Mouse (Mus musculus) T-helper 1 cell (primary cell): Measurements from ENCODE around the gene Cd207.
"Not testable (repeated sequence)": the region's sequence is repeated elsewhere in the genome, so short reads cannot be mapped to it uniquely, and the experiment has no call there.

Experiments
- in situ Hi-C: fragments of 300-600 bp; cut with MboI, MseI; formaldehyde crosslinking; loops from one replicate; pipeline ENCODE4 v1.15.1; 2025; ENCODE audit warnings: high pct_unique_total_duplicates

The Cd207 gene

DNA sequence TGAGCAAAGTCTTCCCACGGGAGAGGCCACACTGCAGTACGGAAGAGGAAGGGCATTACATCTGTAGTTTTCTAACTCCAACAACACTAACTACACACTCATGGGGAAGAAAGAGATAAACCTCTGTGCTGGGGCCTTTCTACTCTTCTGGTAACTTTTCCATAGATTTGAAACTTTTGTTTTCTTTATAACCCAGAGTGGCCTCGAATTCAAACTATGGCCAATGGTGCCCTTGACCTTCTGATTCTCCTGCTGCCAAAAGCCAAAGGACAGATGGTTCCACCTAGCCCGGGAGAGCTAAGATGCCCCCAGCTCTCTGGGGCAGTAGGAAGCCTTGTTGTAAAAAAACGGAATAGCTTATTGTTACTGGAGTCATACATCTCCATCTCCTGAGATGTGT, 22.3 kb upstream of the Cd207 start:
- in situ Hi-C loops: loop anchor here (5.0 kb wide), 1 partner anchor 32 kb away; no protein-coding TSS in a partner anchor

DNA sequence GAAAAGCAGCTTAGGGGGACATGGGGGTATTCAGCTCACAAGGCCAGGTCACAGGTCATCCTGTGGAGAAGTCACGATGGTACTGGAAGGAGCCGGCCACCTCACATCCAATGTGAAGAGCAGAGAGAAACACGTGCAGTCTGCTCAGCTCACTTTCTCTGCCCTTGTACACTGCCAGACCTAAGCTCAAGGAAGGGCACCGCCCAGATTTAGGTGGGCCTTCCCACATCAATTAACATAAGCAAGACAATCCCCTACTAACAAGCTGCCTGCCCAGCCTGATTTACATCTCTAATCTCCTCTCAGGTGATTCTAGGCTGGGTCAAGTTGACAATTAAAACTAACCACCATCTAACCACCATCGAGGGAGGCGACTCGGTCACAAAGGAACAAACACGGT, 20.3 kb upstream of the Cd207 start:
- in situ Hi-C loops: loop anchor here (5.0 kb wide), 1 partner anchor 34 kb away; no protein-coding TSS in a partner anchor

DNA sequence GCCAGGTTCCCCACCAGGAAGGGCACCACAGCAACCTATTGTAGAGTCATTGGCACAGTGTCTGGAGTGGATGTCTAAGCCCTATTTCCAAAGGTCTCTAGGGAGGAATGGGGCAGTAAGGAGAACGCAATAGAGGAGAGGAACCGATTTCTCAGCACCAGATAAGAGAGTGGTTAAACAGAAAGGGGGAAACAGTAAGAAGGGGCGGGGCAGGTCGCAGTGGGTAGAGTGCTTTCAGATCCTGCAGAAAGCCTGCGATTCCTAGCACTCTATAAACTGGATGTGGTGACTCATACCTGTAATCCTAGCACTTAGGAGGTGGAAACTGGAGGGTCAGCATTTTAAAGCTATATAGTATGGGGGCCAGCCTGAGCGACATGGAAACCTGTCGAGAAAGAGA, 19.0 kb upstream of the Cd207 start:
- in situ Hi-C loops: loop anchor here (5.0 kb wide), 1 partner anchor 36 kb away; no protein-coding TSS in a partner anchor

DNA sequence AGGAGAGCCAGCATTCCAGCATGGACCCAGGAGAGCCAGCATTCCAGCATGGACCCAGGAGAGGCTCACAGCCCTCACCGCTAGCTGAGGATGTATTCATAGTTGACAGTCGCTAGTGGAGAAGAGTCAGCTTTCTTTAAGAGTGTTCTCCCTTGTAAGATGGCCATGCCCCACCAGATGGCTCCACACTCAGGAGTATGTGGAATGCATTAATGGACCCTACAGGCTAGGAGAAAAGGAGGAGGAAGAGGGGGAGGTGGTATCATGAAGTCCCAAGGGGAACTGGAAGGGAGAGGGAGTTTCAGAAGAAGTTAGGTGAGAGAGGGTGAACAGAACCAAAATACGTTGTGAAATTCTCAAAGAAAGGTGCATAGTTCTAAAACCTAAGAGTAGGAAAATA, 18.1 kb upstream of the Cd207 start:
- in situ Hi-C loops: loop anchor here (5.0 kb wide), 1 partner anchor 37 kb away; no protein-coding TSS in a partner anchor

DNA sequence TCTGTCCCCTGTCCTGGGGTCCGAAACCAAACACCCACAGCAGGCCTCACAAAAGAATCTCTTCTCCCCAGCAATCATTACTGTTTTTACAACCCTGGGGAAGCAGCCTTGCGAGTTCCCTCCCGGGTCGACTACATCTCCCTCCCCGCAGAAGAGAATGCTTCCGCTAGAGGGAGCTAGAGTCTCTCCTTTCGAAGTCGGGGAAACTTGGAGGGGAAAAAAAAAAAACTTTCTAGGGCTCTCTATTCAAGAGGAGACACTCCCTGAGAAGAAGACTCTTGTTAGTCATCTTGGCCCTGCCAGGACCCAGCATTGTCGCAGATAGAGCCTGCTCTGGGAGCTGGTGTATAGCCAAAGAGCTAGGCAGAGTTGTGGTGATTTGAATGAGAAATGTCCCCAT, 16.2 kb upstream of the Cd207 start:
- in situ Hi-C loops: no loop called here

DNA sequence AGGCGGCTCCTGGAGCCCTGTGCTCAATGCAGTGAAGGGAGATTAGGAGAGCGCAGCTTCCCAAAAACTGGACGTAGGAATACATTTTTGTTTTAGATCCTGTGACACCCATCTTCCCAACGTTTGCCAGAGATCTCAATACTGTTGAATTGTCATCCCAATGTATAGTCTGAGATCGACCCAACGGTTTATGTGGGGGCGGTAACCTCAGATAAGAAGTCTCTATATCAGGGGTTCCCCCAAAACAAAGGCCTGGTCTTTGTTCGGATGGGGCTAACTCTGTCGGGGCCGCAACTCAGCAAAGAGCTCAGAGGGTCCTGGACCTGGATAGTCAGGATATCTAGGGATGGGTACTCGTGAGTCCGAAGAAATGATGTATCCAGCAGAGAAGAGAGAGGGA, 15.3 kb upstream of the Cd207 start:
- in situ Hi-C loops: no loop called here

DNA sequence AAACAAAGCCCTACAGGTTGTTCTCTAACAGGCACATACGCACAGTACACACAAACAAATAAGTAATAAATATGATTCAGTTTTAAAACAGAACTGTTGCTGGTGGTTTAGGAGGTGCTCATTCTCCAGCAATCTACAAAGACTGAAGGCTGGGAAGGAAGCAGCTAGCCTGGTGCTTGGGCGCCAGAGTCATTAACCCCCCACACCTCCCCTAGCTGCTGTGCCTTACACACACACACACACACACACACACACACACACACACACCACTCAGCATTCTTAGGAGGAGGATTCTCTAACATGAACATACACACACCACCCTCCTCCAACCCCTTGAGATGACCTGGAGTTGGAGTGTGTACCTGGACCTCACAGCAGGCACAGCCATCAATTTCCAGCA, 13.3 kb upstream of the Cd207 start:
- in situ Hi-C loops: no loop called here

DNA sequence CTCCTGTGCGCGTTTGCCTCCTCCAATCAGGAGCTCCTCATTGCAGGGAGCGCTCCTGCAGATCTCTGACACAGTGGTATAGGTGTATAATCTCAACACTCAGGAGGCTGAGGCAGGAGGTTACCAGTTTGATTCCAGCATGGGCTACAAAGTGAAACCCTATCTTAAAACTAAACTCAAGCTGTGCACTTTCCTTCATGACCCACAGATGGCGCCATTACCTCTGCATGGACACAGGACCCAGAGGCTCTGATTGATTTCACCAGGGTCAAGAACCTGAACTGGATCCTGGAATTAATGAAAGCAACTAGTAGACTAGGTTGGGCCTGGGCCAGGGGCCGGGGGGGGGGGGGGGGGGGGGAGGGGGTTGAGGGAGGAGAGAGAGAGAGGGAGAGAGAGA, 12.6 kb upstream of the Cd207 start:
- in situ Hi-C loops: no loop called here

DNA sequence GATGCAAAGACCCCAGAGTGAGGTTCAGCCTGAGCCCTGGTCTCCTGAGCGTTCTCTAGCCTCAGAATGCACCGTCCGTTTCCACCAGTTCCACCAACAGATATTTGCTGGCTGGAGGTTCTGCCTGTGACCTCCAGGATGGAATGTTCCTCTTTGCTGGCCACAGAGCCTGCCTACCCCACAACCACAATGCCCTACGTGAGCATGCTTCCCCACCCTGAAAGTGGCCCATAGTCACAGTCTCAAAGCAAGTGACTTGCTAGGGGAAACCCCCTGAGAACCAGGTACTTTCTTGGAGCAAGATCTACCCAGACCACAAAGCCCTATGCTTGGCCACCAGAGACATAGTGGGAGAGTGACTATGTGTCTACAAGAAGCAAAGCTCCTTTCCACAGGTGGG, 11.7 kb upstream of the Cd207 start:
- in situ Hi-C loops: loop anchor here (5.0 kb wide), 1 partner anchor 63 kb away; no protein-coding TSS in a partner anchor

DNA sequence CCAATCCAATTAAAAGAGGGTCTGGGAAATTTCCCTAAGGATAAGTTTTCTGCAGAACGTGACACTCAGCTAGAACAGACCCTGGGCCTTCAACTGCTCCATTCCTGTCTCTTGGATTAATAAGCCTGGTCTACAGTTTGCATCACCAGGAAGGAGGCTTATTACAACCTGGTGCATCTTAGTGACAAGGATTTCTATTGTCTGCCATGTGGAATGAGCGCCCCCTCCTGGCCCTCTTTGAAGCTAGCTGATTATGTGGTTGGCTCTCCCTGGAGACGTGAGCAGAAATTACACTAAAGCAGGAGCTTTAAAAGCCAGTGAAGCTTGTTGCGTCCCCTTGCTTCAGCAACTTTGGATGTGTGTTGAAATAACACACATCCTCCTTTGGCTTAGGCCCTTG, 4.3 kb downstream of the Cd207 start:
- in situ Hi-C loops: loop anchor here (5.0 kb wide), 1 partner anchor 91 kb away; no protein-coding TSS in a partner anchor

DNA sequence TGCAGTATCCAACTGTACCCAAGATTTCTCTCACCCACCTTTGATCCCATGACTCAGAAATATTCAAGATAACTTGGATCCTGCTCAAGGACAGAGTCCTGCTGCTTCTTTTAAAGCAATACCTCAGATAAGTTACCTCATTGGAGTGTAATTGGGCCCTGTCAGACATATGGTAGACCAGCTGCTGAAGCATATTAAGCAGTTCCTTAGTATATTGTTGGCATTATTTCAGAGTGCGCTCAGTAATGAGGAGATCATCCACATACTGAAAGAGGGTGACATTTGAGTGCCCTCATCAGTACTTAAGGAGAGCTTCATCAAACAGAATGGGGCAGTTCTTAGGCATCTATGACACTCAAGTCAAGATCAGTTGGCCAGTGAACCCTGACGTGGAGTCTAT, 12.6 kb downstream of the Cd207 start:
- in situ Hi-C loops: no loop called here

DNA sequence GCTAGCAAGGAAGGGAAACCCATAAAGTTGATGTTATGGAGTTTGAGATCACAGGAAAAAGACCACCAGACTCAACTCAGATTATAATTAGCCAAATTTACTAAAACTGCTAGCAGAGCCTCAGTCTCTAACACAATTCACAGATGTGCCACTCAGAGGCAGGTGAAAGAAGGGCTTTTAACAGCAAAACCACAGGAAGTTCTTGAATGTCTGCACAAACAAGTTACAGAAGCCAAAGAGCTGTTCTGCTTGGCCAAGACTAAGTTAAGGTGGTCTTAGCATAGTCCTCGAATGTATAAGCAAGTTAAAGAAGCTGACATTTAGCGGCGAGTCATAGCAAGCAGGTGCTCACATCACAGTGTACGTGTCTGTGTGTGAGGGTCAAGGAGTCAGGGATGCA, 16.8 kb downstream of the Cd207 start:
- in situ Hi-C loops: no loop called here

DNA sequence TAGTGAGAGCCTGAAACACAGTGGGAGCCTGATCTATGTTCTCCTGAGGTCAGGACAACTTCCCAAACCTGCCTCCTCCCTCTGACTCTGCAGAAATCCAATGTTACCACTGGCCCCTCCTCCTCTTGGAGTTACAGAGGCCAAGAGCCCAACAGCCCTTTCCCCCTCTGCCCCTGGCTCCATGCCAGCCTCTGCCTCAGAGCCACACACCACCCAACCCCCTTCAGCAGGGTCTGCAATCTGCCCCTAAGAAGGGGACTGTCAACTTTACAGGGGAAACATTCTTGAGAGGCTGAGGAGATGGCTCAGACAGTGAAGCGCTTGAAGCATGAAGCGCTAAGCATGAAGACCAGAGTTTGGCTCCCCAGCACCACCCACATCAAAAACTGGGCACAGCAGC, 21.6 kb downstream of the Cd207 start, which contains the start of gene Clec4f:
Gene Clec4f (minus strand): TSS at position 101 of the 400 bp plus-strand sequence.
- in situ Hi-C loops: no loop called here

DNA sequence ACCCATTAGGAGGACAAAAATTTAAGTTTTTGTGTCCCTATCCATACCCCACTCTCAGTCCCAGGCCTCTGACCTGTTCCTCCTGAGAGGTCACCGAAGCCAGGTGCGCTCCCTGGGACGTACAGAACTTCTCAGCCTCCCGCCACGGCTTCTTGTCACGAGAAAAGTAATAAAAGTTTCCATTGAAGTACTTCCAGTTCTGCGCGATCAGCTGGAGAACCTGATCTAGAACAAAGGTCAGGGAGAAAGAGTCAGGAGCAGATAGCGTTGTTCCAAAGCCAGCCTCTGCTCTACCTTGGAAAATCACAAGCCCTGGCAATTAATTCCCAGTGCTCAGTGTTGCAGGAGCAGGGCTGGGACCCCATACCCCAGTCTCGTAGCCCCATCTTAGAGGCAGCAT, 30.9 kb downstream of the Cd207 start:
- in situ Hi-C loops: no loop called here

DNA sequence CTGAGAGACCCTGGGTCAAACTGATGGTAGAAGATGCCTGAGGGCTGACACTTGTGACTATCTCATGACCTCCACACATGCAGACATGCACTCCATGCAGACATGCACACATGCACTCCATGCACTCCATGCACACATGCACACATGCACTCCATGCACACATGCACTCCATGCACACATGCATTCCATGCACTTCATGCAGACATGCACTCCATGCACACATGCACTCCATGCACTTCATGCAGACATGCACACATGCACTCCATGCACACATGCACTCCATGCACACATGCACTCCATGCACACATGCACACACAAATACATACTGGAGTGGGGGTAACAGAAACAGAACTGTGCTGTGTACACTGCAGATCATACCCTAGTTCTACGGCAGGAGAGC, 42.3 kb downstream of the Cd207 start:
- in situ Hi-C loops: no loop called here

DNA sequence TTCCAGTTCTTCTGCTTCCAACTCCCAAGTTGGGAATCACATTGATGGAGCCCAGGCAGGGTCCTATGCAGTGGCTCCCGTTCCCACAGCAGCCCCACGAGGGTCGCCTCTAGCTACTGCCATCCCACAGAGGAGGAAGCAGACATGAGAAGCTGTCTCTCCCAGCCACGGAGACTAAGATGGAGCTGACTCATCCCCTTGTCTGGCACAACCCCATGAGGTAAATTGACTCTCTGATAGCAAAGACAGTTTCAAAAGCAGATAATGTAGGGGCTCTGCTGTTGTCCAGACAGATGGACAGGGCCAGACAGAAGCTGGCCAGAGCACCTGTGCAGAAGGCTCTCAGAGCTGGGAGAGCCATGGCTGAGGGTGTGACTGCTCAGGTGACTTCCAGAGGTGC, 43.0 kb downstream of the Cd207 start:
- in situ Hi-C loops: not testable (repeated sequence)

DNA sequence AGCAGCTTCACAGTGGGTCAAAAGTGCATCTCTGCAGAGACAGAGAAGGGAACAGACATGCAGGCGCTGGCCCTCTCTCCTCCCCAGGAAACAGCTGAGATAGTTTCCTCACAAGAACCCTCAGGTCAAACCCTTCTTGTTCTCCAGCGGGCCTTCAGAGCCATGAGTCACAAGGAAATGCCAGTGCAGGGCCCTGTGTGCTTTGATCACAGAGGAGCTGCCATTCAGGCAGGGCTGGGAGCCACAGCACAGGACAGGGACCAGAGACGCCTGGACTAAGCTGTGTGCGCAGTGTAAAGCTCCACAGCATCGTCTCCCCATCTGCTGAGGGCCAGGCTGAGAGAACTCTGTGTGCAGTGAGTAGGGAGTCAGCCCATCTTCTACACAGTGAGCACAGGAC, 43.6 kb downstream of the Cd207 start:
- in situ Hi-C loops: not testable (repeated sequence)

DNA sequence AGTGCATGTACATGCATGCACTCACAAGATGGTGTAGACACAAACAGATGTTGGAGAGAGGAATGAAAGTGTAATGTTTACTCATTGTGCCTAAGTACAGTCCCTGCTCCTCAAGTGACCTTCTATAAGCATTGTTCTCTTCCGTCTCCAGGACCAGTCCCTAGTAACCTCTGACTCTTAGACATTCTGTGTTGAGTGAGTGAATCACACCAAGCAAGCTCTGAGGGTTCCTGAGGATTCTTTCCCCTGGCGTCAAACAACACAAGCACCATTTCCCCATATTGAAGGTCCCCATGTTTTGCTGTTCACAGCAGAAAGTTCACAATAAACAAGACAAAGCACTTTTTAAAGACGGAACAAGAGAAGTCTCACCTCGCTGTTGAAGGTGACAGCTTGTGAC, 45.8 kb downstream of the Cd207 start:
- in situ Hi-C loops: no loop called here

DNA sequence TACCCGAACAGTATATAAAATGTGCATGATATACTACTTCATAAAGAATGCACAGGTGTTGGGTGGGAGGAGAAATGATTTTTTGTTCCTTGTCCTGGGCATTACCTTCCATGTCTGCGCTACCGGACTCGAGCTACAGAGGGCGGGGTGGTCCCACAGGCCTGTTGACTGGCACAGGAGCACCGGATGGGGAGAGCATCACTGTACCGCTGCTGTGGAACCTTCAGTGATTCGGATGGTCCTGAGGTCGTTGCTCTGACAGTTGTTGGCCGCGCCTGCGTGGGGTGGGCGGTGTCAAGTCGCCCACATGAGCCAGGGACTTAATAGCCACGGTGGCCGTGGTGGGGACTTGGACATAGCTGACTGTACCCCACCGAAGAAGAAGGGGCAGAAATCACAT, 50.9 kb downstream of the Cd207 start:
- in situ Hi-C loops: no loop called here
